Mouse (Mus musculus): Measurements from ENCODE around the gene Nos1ap. TPM values are rescaled to one million over a fixed set of nuclear protein-coding genes. Genes with fewer than 3 reads are reported as not detected.

Gene Nos1ap
- polyA plus RNA-seq, 1 experiment from 2014 or later = 13.0 TPM

GRCm38 (mm10) chr1:170303103-170303502 lies 286.6 kb downstream of the Nos1ap start:
- WGBS = 40% methylated on average over 6 of the region's 6 CpGs
- no peak for DNase-seq
- Histone ChIP-seq H3K9me3 (ENCODE audit: control insufficient read depth, low read length) (no peaks in the 10 kb centered on the region), H3K27me3 (ENCODE audit: control insufficient read depth, insufficient read depth, low read length) (no peaks in the 10 kb centered on the region), H3K4me2 (ENCODE audit: low read length) (no peak overlapping the region), H3K9ac (replicated peaks; ENCODE audit: low read length) (no peak overlapping the region), H3K36me3 (ENCODE audit: control insufficient read depth, insufficient read depth, low read length) (no peaks in the 10 kb centered on the region), H3K4me1 (ENCODE audit: control insufficient read depth, insufficient read depth, low read length) (no peaks in the 10 kb centered on the region), H3K27ac (replicated peaks; ENCODE audit: low read depth, low read length) (no peak overlapping the region), H3K4me3 (replicated peaks; ENCODE audit: low read depth, low read length) (no peak overlapping the region)
- ATAC-seq (ENCODE audit: low FRiP score, low TSS enrichment) = no peak

- H3K27me3 ChIP-seq (ENCODE audit: control insufficient read depth, insufficient read depth, low read length) = no peaks in the 10 kb centered on the region
- no peak for DNase-seq
- H3K9me3 ChIP-seq (ENCODE audit: control insufficient read depth, low read length) = no peaks in the 10 kb centered on the region
- no peak overlapping the region for H3K27ac ChIP-seq (replicated peaks; ENCODE audit: low read depth, low read length)
- no peak overlapping the region for H3K4me2 ChIP-seq (ENCODE audit: low read length)
- 65% methylated on average over 6 of the region's 6 CpGs for WGBS
- no peaks in the 10 kb centered on the region for H3K36me3 ChIP-seq (ENCODE audit: control insufficient read depth, insufficient read depth, low read length)
- no peaks in the 10 kb centered on the region for H3K4me1 ChIP-seq (ENCODE audit: control insufficient read depth, insufficient read depth, low read length)
- H3K4me3 ChIP-seq (replicated peaks; ENCODE audit: low read depth, low read length) = no peak overlapping the region
- ATAC-seq (ENCODE audit: low FRiP score, low TSS enrichment) = no peak
- no peak overlapping the region for H3K9ac ChIP-seq (replicated peaks; ENCODE audit: low read length)
Measured at GRCm38 (mm10) chr1:170302456-170302855, 287.2 kb downstream of the Nos1ap start.

GRCm38 (mm10) chr1:170301686-170302085 lies 288.0 kb downstream of the Nos1ap start:
- H3K9me3 ChIP-seq (ENCODE audit: control insufficient read depth, low read length) = no peaks in the 10 kb centered on the region
- H3K27ac ChIP-seq (replicated peaks; ENCODE audit: low read depth, low read length) = no peak overlapping the region
- H3K4me3 ChIP-seq (replicated peaks; ENCODE audit: low read depth, low read length) = no peak overlapping the region
- no peaks in the 10 kb centered on the region for H3K4me1 ChIP-seq (ENCODE audit: control insufficient read depth, insufficient read depth, low read length)
- ATAC-seq (ENCODE audit: low FRiP score, low TSS enrichment) (no peak), DNase-seq (no peak)
- H3K4me2 ChIP-seq (ENCODE audit: low read length) = no peak overlapping the region
- no peak overlapping the region for H3K9ac ChIP-seq (replicated peaks; ENCODE audit: low read length)
- 95% methylated on average over 9 of the region's 9 CpGs for WGBS
- H3K36me3 ChIP-seq (ENCODE audit: control insufficient read depth, insufficient read depth, low read length) = no peaks in the 10 kb centered on the region
- H3K27me3 ChIP-seq (ENCODE audit: control insufficient read depth, insufficient read depth, low read length) = no peaks in the 10 kb centered on the region

- Histone ChIP-seq H3K27me3 (ENCODE audit: control insufficient read depth, insufficient read depth, low read length) (no peaks in the 10 kb centered on the region), H3K9me3 (ENCODE audit: control insufficient read depth, low read length) (no peaks in the 10 kb centered on the region), H3K36me3 (ENCODE audit: control insufficient read depth, insufficient read depth, low read length) (no peaks in the 10 kb centered on the region), H3K9ac (replicated peaks; ENCODE audit: low read length) (no peak overlapping the region), H3K27ac (replicated peaks; ENCODE audit: low read depth, low read length) (no peak overlapping the region), H3K4me2 (ENCODE audit: low read length) (no peak overlapping the region), H3K4me3 (replicated peaks; ENCODE audit: low read depth, low read length) (no peak overlapping the region), H3K4me1 (ENCODE audit: control insufficient read depth, insufficient read depth, low read length) (no peaks in the 10 kb centered on the region)
- no peak for DNase-seq
- no peak for ATAC-seq (ENCODE audit: low FRiP score, low TSS enrichment)
- WGBS = 72% methylated on average over 4 of the region's 4 CpGs
Measured at GRCm38 (mm10) chr1:170299496-170299895, 290.2 kb downstream of the Nos1ap start.

- DNase-seq (peak; percentile 28), ATAC-seq (ENCODE audit: low FRiP score, low TSS enrichment) (no peak)
- H3K27me3 ChIP-seq (ENCODE audit: control insufficient read depth, insufficient read depth, low read length) = no peaks in the 10 kb centered on the region
- 52% methylated on average over 15 of the region's 15 CpGs for WGBS
- no peaks in the 10 kb centered on the region for H3K36me3 ChIP-seq (ENCODE audit: control insufficient read depth, insufficient read depth, low read length)
- no peaks in the 10 kb centered on the region for H3K4me1 ChIP-seq (ENCODE audit: control insufficient read depth, insufficient read depth, low read length)
- no peak overlapping the region for H3K9ac ChIP-seq (replicated peaks; ENCODE audit: low read length)
- H3K27ac ChIP-seq (replicated peaks; ENCODE audit: low read depth, low read length) = no peak overlapping the region
- H3K4me3 ChIP-seq (replicated peaks; ENCODE audit: low read depth, low read length) = no peak overlapping the region
- H3K9me3 ChIP-seq (ENCODE audit: control insufficient read depth, low read length) = 0 out of 2 replicates have a peak, but pooled peaks cover under 1% of the 10 kb centered on the region
- H3K4me2 ChIP-seq (ENCODE audit: low read length) = no peak overlapping the region
Measured at GRCm38 (mm10) chr1:170294786-170295570, 294.7 kb downstream of the Nos1ap start.

- H3K4me3 ChIP-seq (replicated peaks; ENCODE audit: low read depth, low read length) = no peak overlapping the region
- 50% methylated on average over 5 of the region's 5 CpGs for WGBS
- no peaks in the 10 kb centered on the region for H3K4me1 ChIP-seq (ENCODE audit: control insufficient read depth, insufficient read depth, low read length)
- no peak overlapping the region for H3K9ac ChIP-seq (replicated peaks; ENCODE audit: low read length)
- no peaks in the 10 kb centered on the region for H3K27me3 ChIP-seq (ENCODE audit: control insufficient read depth, insufficient read depth, low read length)
- H3K36me3 ChIP-seq (ENCODE audit: control insufficient read depth, insufficient read depth, low read length) = no peaks in the 10 kb centered on the region
- DNase-seq (no peak), ATAC-seq (ENCODE audit: low FRiP score, low TSS enrichment) (peak; percentile 48; the same call in 1 of the 2 replicates)
- H3K9me3 ChIP-seq (ENCODE audit: control insufficient read depth, low read length) = 0 out of 2 replicates have a peak, but pooled peaks cover 3% of the 10 kb centered on the region
- H3K4me2 ChIP-seq (ENCODE audit: low read length) = no peak overlapping the region
- no peak overlapping the region for H3K27ac ChIP-seq (replicated peaks; ENCODE audit: low read depth, low read length)
Measured at GRCm38 (mm10) chr1:170293257-170293656, 296.4 kb downstream of the Nos1ap start.

- WGBS = 31% methylated on average over 9 of the region's 9 CpGs
- no peak overlapping the region for H3K4me3 ChIP-seq (replicated peaks; ENCODE audit: low read depth, low read length)
- no peak overlapping the region for H3K9ac ChIP-seq (replicated peaks; ENCODE audit: low read length)
- H3K4me1 ChIP-seq (ENCODE audit: control insufficient read depth, insufficient read depth, low read length) = no peaks in the 10 kb centered on the region
- H3K27ac ChIP-seq (replicated peaks; ENCODE audit: low read depth, low read length) = no peak overlapping the region
- peak overlapping the region; percentile 38 for H3K4me2 ChIP-seq (ENCODE audit: low read length)
- H3K36me3 ChIP-seq (ENCODE audit: control insufficient read depth, insufficient read depth, low read length) = no peaks in the 10 kb centered on the region
- 0 out of 2 replicates have a peak, but pooled peaks cover 3% of the 10 kb centered on the region for H3K9me3 ChIP-seq (ENCODE audit: control insufficient read depth, low read length)
- peak; percentile 50; the same call in 1 of the 2 replicates for ATAC-seq (ENCODE audit: low FRiP score, low TSS enrichment)
- no peaks in the 10 kb centered on the region for H3K27me3 ChIP-seq (ENCODE audit: control insufficient read depth, insufficient read depth, low read length)
- peak; percentile 92 for DNase-seq
Measured at GRCm38 (mm10) chr1:170292239-170292951, 297.3 kb downstream of the Nos1ap start.

GRCm38 (mm10) chr1:170282415-170283129 lies 307.1 kb downstream of the Nos1ap start:
- Histone ChIP-seq H3K9ac (replicated peaks; ENCODE audit: low read length) (no peak overlapping the region), H3K4me2 (ENCODE audit: low read length) (no peak overlapping the region), H3K4me3 (replicated peaks; ENCODE audit: low read depth, low read length) (no peak overlapping the region), H3K27ac (replicated peaks; ENCODE audit: low read depth, low read length) (no peak overlapping the region), H3K4me1 (ENCODE audit: control insufficient read depth, insufficient read depth, low read length) (no peaks in the 10 kb centered on the region), H3K36me3 (ENCODE audit: control insufficient read depth, insufficient read depth, low read length) (no peaks in the 10 kb centered on the region), H3K27me3 (ENCODE audit: control insufficient read depth, insufficient read depth, low read length) (no peaks in the 10 kb centered on the region), H3K9me3 (ENCODE audit: control insufficient read depth, low read length) (no peaks in the 10 kb centered on the region)
- WGBS = 84% methylated on average over 4 of the region's 4 CpGs
- no peak for ATAC-seq (ENCODE audit: low FRiP score, low TSS enrichment)
- no peak for DNase-seq
